Mouse (Mus musculus) lung, postnatal 0 days (tissue): ENCODE data around the gene Aff1. TPM values are rescaled to one million over a fixed set of nuclear protein-coding genes. Genes with fewer than 3 reads are reported as not detected.

Experiments used
- ATAC-seq: fragments of 200-750 bp; cut with Nextera tagmentation; 2 replicates; pipeline ENCODE4 v1.8.0; 2017; ENCODE audit warnings: moderate library complexity
- DNase-seq: peaks from one replicate; pipeline ENCODE4 v3.0.0-alpha.2; 2016; ENCODE audit warnings: low spot score
- H3K27ac ChIP-seq: fragments of 300-500 bp; sonication (generic); 2 replicates; pipeline ENCODE4 v1.5.1; 2014; ENCODE audit warnings: antibody characterized with exemption, mild to moderate bottlenecking, low read length, mixed read lengths
- H3K27me3 ChIP-seq: fragments of 300-500 bp; sonication (generic); replicated peaks from 2 replicates; pipeline ENCODE4 v1.6.1; 2014; ENCODE audit warnings: low read length, mixed read lengths; ENCODE audit not compliant: insufficient read depth
- H3K36me3 ChIP-seq: fragments of 300-500 bp; sonication (generic); 2 replicates; pipeline ENCODE4 v1.6.1; 2014; ENCODE audit warnings: low read length, mixed read lengths; ENCODE audit not compliant: insufficient read depth
- H3K4me1 ChIP-seq: fragments of 300-500 bp; sonication (generic); 2 replicates; pipeline ENCODE4 v1.6.1; 2014; ENCODE audit warnings: antibody characterized with exemption, low read depth, low read length, mixed read lengths; ENCODE audit not compliant: insufficient read depth
- H3K4me2 ChIP-seq: fragments of 300-500 bp; sonication (generic); replicated peaks from 2 replicates; pipeline ENCODE4 v1.6.1; 2014; ENCODE audit warnings: low read depth, mild to moderate bottlenecking, low read length, moderate library complexity, mixed read lengths
- H3K4me3 ChIP-seq: fragments of 300-500 bp; sonication (generic); 2 replicates; pipeline ENCODE4 v1.5.1; 2014; ENCODE audit warnings: low read depth, low read length
- H3K9ac ChIP-seq: fragments of 300-500 bp; sonication (generic); replicated peaks from 2 replicates; pipeline ENCODE4 v1.6.1; 2014; ENCODE audit warnings: low read depth, mild to moderate bottlenecking
- H3K9me3 ChIP-seq: fragments of 300-500 bp; sonication (generic); 2 replicates; pipeline ENCODE4 v1.6.1; 2016; ENCODE audit warnings: low read length, mixed read lengths
- CTCF ChIP-seq: IDR thresholded peaks from 2 replicates; pipeline ENCODE4 v1.5.1; 2016; ENCODE audit warnings: antibody characterized with exemption, mild to moderate bottlenecking
- EP300 ChIP-seq: IDR thresholded peaks from 2 replicates; pipeline ENCODE4 v1.6.1; 2016; ENCODE audit warnings: antibody characterized with exemption, mild to moderate bottlenecking, control low read depth
- WGBS: fragments of 180-500 bp; shearing (Covaris S2); extraction: QIAGEN DNeasy Blood & Tissue Kit; methylation state at CpG from one replicate; pipeline ENCODE4 v1.1.7; 2014; 5-methylcytosine and 5-hydroxymethylcytosine counted together
- polyA plus RNA-seq: library from polyadenylated mRNA; unstranded; fragments of >200 nt; fragmentation: Nextera tagmentation; extraction: Ambion mirVana; gene quantifications from 2 replicates; pipeline ENCODE4 v1.2.1, GENCODE M21; 2015

Gene Aff1
- polyA plus RNA-seq: 9.4 and 10.0 TPM in 2 replicates

DNA sequence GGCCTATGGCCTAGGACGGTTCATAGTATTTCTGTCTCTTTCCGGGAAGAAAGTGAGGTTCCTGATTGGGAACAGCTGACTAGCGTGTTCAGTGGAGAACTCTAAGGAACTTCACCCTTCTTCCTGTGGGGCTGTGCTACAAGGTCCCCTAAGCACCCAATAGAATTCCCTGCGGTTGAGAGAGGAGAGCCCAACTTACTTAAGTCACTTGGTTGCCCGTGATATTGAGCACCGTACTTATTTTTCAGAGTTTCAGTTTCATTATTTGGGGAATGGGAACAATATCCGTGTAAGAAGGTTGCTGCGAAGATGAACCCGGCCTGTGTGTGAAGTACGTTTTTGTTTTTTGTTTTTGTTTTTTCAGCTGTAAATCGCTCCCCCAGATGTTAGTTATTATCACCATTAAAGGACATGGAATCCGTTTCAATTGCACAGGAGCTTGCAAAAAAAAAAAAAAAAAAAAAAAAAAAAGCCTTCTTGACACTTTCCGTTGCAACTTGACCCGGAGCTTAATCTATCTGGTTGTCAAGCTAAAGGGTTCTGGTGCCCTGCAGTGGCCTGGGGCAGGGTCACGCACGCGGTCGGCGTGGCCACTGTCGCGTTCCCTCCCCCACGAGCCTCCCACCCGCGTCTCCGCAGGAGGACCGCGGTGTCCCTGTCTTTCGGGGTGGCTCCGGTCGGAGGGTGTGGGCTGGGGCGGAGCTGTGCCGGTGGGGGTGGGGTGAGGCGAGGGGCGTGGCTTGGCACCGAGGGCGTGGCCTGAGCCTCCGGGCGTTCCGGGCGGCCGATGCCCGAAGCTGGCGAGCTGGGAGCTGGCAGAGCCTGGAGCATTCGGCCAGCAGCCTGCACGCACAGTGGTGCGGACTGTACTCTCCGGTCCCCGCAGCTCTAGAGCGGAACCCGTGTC lies at the start of gene Aff1:
Aff1 (plus strand) TSS at position 751 of the 907 bp plus-strand sequence.
- TF ChIP-seq CTCF (no peak), EP300 (no peak)
- peak within 1 kb of the TSS; percentile 100 for H3K4me2 ChIP-seq
- 2% methylated on average over 49 of the region's 50 CpGs for WGBS
- DNase-seq (peak; percentile 89), ATAC-seq (peak; percentile 97)
- no peaks in the 10 kb centered on the region for H3K36me3 ChIP-seq
- H3K4me1 ChIP-seq: peaks cover 3% of the 10 kb centered on the region; the same call in 1 of the 2 replicates
- peak within 1 kb of the TSS; percentile 59 for H3K9ac ChIP-seq
- H3K27me3 ChIP-seq: no peaks in the 10 kb centered on the region
- peak within 1 kb of the TSS; percentile 70 for H3K4me3 ChIP-seq
- no peaks in the 10 kb centered on the region for H3K9me3 ChIP-seq
- peak within 1 kb of the TSS; percentile 85 for H3K27ac ChIP-seq

DNA sequence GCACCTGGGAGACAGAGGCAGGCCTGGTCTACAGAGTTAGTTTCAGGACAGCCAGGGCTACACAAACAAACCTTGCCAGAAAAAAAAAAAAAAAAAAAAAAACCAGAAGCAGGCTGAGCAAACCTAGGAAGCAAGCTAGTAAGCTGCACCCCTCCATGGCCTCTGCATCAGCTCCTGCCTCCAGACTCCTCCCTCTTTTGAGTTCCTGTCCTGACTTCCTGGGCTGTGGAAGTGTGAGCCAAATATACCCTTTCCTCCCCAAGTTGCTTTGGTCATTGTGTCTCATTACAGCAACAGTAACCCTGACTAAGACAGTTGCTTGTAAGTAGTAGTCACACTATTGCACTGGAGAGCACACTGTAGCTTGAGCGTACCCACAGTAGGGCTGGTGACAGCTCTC lies 48.0 kb upstream of the Aff1 start:
- ATAC-seq (peak; percentile 48), DNase-seq (peak; percentile 53)
- H3K36me3 ChIP-seq: no peaks in the 10 kb centered on the region
- no peaks in the 10 kb centered on the region for H3K4me1 ChIP-seq
- TF ChIP-seq CTCF: no peak
- no peak for TF ChIP-seq EP300
- WGBS: 100% methylated on average over 1 of the region's 1 CpGs
- H3K4me2 ChIP-seq: no peak overlapping the region
- H3K27ac ChIP-seq: no peak overlapping the region
- H3K4me3 ChIP-seq: no peak overlapping the region
- H3K9ac ChIP-seq: no peak overlapping the region
- H3K9me3 ChIP-seq: no peaks in the 10 kb centered on the region
- H3K27me3 ChIP-seq: no peaks in the 10 kb centered on the region

DNA sequence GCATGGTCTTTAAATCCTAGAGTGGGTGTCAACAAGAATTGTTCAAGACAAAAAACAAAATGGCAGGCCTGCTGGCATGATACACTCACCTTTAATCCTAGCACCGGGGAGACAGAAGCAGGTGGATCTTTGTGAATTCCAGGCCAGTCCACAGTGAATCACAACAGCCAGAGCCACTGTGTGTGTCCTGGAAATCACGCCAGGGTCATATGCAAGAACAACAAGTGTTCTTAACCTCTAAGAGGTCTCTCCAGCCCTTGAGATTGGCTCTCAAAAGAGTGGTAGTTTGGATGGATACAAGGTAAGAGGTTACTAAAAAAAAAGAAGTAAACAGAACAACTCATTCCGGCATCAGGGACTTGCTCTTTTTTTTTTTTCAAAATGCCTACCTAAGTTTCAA lies 44.9 kb upstream of the Aff1 start:
- H3K27me3 ChIP-seq: no peaks in the 10 kb centered on the region
- no peak overlapping the region for H3K9ac ChIP-seq
- 56% methylated on average over 3 of the region's 3 CpGs for WGBS
- H3K4me2 ChIP-seq: no peak overlapping the region
- no peaks in the 10 kb centered on the region for H3K4me1 ChIP-seq
- H3K36me3 ChIP-seq: no peaks in the 10 kb centered on the region
- ATAC-seq: peak; percentile 64
- no peak overlapping the region for H3K4me3 ChIP-seq
- H3K9me3 ChIP-seq: no peaks in the 10 kb centered on the region
- peak; percentile 40 for DNase-seq
- H3K27ac ChIP-seq: no peak overlapping the region
- TF ChIP-seq CTCF: no peak
- peak; percentile 83 for TF ChIP-seq EP300

DNA sequence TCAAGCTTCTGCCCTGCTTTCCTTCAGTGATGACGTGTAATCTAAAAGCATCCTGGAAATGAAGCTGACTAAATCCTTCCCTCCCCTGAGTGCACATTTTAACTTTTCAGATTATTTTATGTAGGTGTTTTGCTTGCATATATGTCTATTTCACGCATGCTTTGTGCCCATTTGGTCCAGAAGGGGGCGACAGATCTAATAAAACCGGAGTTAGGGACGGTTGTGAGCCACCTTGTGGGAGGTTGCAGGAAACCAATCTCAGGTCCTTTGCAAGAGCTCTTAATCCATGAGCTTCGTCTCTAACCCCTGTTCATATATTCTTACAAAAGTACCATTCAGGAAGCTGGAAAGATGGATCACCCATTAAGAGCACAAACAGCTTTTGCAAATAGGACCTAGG lies 37.9 kb upstream of the Aff1 start:
- Histone ChIP-seq H3K36me3 (no peaks in the 10 kb centered on the region), H3K9ac (no peak overlapping the region), H3K27me3 (no peaks in the 10 kb centered on the region), H3K4me2 (no peak overlapping the region), H3K4me1 (peaks cover 6% of the 10 kb centered on the region; the same call in 1 of the 2 replicates), H3K27ac (no peak overlapping the region), H3K9me3 (no peaks in the 10 kb centered on the region), H3K4me3 (no peak overlapping the region)
- TF ChIP-seq CTCF: peak; percentile 80
- TF ChIP-seq EP300: no peak
- ATAC-seq (no peak), DNase-seq (peak; percentile 68)
- 31% methylated on average over 6 of the region's 6 CpGs for WGBS

DNA sequence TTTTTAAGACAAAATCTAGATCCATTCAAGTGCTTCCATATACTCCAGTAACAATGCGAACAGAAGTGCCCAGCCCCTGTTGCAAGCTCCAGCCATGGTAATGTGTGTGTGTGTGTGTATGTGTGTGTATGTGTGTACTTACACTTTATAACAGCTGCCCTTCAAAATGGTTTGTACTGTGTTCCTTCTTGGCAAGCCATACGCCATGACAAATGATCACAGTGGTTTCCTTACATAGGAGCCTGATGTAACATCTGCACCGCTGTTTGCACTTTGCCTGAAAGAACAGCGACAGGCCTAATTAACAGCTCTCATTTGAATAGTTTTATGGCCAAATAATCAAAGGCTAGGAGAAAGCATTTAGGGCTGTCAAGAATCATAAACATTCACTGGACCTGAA lies 37.4 kb upstream of the Aff1 start:
- no peaks in the 10 kb centered on the region for H3K9me3 ChIP-seq
- H3K4me3 ChIP-seq: no peak overlapping the region; the same call in 1 of the 2 replicates
- H3K36me3 ChIP-seq: no peaks in the 10 kb centered on the region
- H3K27me3 ChIP-seq: no peaks in the 10 kb centered on the region
- peak; percentile 46 for DNase-seq
- peaks cover 6% of the 10 kb centered on the region; the same call in 1 of the 2 replicates for H3K4me1 ChIP-seq
- no peak overlapping the region for H3K9ac ChIP-seq
- TF ChIP-seq EP300 (no peak; the same call in 1 of the 2 replicates), CTCF (no peak)
- no peak overlapping the region for H3K27ac ChIP-seq
- ATAC-seq: 0 out of 2 replicates have a peak, but pooled peaks have one; percentile 1
- H3K4me2 ChIP-seq: peak overlapping the region; percentile 94
- 52% methylated on average over 4 of the region's 4 CpGs for WGBS

DNA sequence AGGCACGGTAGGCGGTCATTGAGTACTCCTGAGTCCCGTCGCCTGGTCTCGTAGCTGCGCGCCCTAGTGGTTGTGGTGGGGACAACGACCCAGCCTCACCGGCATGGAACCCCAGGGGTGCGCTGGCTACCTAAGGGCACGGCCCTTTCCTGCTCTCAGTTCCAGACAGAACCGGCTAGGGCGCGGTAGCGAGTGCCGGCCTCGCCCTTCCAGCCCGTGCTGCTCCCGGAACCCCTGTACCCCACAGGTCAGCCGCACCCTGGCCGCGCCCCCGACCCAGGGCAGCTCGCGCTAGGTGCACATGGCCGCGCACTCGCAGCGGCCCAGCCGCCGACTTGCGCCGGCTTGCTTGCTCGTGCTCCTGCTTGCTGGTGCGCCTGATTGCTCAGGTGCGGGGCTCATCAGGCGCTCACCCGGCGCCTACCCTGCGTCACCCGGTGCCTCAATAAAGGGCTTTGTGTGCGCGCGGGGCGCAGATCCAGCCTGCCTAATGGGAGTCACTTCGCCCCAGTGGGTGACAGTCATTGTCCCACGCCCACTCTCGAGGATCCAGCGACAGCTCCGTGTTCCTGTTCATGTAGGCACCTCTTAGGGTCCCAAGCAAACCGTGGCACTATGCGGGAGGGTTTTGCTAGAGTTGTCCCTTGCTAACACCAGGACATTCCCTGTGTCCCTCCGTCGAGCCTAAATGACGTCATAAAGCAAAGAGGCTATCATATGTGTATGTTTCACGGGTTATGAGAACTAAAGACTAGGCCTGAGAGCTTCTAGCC lies 36.6 kb upstream of the Aff1 start, which contains the start of gene 1700016H13Rik:
1700016H13Rik (minus strand) TSS at position 665 of the 773 bp plus-strand sequence.
- peak within 1 kb of the TSS; percentile 66 for H3K27ac ChIP-seq
- peak; percentile 85 for ATAC-seq
- H3K27me3 ChIP-seq: no peaks in the 10 kb centered on the region
- WGBS: 3% methylated on average over 44 of the region's 56 CpGs
- DNase-seq: peak; percentile 77
- H3K9ac ChIP-seq: peak within 1 kb of the TSS; percentile 66
- no peaks in the 10 kb centered on the region for H3K36me3 ChIP-seq
- TF ChIP-seq CTCF (peak; percentile 77), EP300 (no peak)
- peak within 1 kb of the TSS; percentile 52 for H3K4me3 ChIP-seq
- no peaks in the 10 kb centered on the region for H3K9me3 ChIP-seq
- H3K4me1 ChIP-seq: peaks cover 6% of the 10 kb centered on the region; the same call in 1 of the 2 replicates
- H3K4me2 ChIP-seq: peak within 1 kb of the TSS; percentile 94
